Mouse (Mus musculus): Measurements from ENCODE around the gene Pum3.

Pum3 gene

GRCm38 (mm10) chr19:27429745-27430251, at the start of gene Pum3:
TSS of gene Pum3 (minus strand) at chr19:27429825.
- DNase-seq, result peak; percentile 100

GRCm38 (mm10) chr19:27466691-27467090, 37.1 kb upstream of the Pum3 start:
- DNase-seq, result peak; percentile 67

GRCm38 (mm10) chr19:27462656-27463055, 33.0 kb upstream of the Pum3 start:
- DNase-seq, result no peak

DNA sequence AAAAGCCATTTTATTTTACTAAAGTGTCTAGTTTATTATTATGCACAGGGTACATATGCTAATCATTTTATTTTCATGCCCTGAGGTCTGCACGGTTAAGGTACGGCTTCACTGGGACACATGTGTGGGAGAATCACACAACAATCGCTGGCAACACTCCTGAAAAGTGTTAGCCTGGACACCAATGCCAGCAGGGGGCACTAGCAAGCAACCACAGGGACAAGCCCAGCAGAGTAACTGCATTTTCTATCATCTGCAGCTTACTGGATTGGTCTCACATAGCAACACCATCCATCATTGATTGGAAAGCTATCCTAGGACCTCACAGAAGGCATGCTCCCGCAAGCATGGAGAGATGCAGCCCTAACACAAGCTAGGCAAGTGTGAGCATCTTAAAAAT, 20.8 kb upstream of the Pum3 start:
- DNase-seq, result peak; percentile 64

- peak; percentile 28 for DNase-seq
These were observed 17.9 kb upstream of the Pum3 start for GRCm38 (mm10) chr19:27447515-27447914.

GRCm38 (mm10) chr19:27441106-27441505, 11.5 kb upstream of the Pum3 start:
- DNase-seq, result no peak

DNA sequence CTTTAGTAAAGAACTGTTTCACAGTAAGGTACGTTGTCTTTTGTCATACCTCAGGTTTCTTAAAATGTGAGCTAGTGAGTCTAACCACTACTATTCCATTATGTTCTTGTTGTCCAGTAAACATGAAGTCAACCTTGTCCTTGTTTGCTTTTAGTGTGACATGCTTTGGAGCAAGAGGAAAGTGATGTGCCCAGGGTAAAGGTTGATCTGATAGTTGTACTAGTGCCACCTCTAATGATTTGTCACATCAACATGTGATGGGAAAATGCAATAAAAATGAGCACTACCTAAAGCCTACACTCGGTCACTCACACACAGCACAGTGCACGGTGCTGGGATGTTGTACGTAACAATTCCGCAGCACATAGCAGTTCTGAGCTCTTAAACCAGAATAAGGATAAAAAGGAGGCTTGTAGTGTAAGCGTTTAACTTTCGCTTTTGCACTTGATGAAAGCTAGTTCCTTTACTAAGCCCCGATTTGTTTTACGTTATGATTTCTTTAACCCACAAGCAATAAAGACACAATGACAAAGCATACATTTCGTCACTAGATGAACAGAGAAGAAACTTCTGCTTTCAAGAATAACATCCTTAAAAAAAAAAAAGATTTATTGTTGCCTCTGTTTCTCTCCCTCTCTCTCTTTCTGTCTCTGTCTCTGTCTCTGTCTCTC, 8.5 kb upstream of the Pum3 start:
- DNase-seq, result no peak

GRCm38 (mm10) chr19:27430406-27430805, 781 bp upstream of the Pum3 start:
- DNase-seq, result peak; percentile 86

DNA sequence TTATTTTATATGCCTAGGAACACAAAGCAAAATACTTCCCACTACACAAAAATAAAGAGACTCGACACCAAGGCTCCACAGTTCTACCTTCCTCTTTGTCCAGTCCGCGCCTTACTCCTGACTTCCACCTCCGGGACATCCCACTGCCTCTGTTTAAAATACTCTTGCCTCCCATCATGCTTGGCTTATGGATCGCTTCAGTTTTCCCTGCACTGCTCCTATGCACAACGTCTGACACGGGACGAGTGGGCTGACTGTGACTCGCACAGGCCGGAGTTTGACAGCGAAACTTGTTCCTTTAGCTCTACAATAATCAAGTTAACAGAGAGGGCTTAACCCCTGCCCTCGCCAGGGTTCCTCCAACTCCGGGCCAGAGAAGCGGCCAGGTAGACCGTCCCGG, 344 bp downstream of the Pum3 start:
- no peak for DNase-seq

GRCm38 (mm10) chr19:27427865-27428264, 1.8 kb downstream of the Pum3 start:
- peak; percentile 34 for DNase-seq

GRCm38 (mm10) chr19:27426451-27426850, 3.2 kb downstream of the Pum3 start:
- no peak for DNase-seq

GRCm38 (mm10) chr19:27425656-27426055, 4.0 kb downstream of the Pum3 start:
- no peak for DNase-seq

DNA sequence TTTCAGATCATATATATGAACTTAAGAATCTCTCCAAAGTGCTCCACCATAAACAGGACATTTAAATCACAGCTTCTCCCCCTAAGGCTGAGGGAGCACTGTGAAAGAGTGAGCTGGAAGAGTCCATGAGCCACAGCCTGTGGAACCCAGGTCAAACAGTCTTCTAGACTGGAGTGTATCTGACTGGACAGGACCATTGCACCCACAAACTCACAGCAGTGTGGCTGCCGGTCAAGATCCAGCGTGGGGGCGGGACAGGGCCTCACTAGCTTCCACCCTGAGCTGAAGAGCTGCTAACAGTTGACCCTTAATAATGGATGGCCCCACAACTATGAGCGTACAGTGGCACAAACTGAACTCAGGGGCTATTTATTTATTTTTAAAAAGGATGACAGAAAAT, 12.2 kb downstream of the Pum3 start:
- DNase-seq, result no peak

DNA sequence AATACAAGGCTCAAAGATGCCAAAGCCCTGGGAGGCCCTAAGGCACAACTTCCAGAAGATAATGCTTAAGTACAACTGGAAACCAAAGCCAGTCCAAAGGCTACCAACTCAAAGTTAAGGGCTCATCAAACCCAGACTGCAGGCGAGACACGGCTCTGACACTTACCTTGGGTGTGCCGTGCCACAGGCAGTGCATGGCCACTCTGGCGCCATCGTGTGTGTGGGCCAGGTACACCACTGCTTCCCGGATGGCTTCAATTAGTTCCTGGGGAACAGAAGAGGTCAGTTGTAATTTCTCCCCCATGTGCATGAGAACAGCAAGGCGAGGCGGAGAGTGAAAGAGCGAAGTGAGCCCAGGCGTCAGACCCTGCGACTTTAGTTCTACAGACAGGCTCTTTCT, 13.1 kb downstream of the Pum3 start:
- no peak for DNase-seq

- DNase-seq, result peak; percentile 72
These were observed 18.3 kb downstream of the Pum3 start for GRCm38 (mm10) chr19:27411340-27411739.

GRCm38 (mm10) chr19:27410751-27411150, 18.9 kb downstream of the Pum3 start:
- DNase-seq, result peak; percentile 92

DNA sequence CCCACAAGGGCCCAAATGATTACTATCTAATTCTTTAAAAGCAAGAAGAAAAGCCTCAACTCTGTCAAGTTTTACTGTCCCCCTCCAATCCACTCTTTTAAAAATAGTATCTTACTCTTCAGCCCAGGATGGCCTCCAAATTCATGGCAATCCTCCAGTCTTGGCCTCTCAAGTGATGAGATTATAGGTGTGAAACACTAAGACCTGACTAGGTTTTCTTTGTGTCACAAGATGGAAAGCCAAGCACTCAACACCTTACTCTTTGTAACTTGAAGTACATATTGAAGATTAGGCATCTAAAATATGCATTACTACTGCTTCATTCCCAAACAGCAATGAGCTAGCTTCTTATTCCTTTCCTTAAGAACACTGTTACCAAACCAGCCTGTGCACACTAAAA, 19.8 kb downstream of the Pum3 start:
- peak; percentile 87 for DNase-seq

DNA sequence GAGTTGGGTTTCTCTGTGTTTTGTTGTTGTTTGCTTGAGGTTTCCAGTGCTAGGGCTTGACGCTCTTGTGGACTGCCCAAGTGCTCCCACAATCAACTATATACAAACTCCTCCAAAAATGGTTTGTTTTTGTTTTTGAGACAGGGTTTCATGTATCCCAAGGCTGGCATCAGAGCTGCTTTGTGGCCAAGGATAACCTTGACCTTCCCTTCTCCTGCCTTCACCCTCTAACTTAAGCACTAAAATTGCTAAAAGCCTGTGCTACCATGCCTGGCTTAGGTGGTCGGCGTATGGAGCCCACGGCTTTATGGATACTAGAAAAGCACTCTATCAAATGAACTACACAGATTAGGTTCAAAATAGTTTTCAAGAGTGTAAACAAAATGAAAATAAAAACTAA, 20.4 kb downstream of the Pum3 start:
- DNase-seq, result peak; percentile 80

GRCm38 (mm10) chr19:27397797-27398196, 31.8 kb downstream of the Pum3 start:
- peak; percentile 62 for DNase-seq

DNA sequence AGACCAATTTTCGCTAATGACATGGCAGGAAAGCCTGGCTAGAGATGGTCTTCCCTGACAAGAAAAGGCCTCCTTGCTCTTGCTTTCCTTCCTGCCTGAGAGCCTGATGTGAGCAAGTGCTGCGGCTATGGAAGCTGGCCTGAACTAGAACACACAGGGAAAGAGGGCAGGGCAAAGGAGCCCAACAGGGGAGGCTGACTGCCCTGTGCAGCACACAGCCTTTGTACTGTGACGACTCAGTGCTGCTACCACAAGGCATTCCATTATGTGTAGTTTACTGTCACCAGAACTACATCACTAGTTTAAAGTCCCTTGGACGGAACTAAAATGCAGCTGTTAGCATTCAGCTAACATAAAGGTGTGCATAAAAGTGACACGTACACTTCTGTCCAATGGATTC, 32.4 kb downstream of the Pum3 start:
- DNase-seq, result peak; percentile 65

DNA sequence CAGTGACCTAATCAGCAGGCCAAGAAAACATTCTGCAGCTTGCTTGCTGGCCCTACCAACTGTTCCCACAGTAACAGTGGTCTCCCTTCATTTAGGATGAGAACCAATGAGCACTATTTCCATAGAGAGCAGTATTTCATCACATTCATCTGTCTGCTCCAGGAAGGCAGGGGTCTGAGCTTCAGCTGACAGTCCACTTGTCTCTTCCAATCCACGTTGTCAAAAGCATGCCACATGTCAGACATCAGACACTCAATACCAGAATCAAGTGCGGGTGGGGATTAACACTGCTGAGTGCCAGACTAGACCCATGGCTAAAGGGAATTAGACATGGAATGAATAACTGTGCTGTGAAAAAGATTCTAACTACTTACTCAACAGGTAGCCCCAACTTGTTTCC, 32.9 kb downstream of the Pum3 start:
- no peak for DNase-seq

DNA sequence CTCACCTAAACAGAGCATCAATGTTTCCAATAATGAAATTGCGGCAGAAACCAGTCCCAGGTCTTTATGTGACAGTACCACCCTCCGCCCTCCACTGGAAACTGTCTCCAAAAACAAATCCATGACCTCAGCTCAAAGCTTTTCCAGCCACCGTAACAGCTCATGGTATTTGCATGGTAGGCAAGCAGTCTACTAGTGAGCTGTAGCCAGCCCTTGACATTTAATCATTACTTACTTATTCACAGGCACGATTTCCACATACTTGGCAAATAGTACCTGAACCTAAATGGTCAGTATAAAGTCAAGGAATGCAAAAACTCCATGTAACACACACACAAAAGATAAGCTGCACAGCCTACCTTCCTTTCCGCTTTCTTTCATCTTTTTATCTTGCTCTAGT, 33.7 kb downstream of the Pum3 start:
- DNase-seq, result peak; percentile 63

GRCm38 (mm10) chr19:27395481-27395880, 34.1 kb downstream of the Pum3 start:
- DNase-seq, result peak; percentile 57

DNA sequence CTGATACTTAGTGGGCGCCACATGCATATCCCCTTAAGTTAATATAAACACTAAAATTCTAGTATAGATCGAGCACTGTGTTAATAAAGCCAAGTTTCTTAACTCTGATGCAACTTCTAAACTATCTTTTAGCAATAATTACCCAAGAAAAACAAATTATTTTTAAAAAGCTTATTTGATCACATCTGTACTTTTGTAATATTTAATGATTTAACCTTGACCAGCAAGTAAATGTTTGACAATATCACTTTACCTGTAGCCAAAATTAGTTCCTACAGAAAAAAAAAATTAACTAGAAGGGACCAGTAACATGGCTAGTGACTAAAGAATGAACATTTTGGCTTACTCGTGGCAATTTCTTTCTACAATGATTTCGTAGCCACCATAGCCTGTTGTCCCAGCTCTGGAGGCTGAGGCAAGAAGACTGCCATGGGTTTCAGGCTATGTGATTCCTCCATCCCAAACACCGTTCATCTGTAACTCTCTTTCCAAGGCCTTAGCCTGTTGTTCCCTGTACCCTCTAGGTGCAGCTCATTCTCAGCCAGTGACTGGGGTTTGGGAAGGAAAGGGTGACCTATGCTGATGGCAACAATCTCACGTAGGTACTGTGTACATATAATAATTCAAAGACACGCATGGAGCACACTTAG, 35.2 kb downstream of the Pum3 start:
- peak; percentile 61 for DNase-seq

GRCm38 (mm10) chr19:27392431-27392830, 37.2 kb downstream of the Pum3 start:
- DNase-seq, result no peak
